Mouse (Mus musculus): Measurements from ENCODE around the gene Ppp1r13l. TPM values are rescaled to one million over a fixed set of nuclear protein-coding genes. Genes with fewer than 3 reads are reported as not detected.
A peak's percentile ranks its signal among the peaks of the same experiment; 100 is the strongest.

Gene Ppp1r13l
- polyA plus RNA-seq, 1 experiment: 5.9 TPM

DNA sequence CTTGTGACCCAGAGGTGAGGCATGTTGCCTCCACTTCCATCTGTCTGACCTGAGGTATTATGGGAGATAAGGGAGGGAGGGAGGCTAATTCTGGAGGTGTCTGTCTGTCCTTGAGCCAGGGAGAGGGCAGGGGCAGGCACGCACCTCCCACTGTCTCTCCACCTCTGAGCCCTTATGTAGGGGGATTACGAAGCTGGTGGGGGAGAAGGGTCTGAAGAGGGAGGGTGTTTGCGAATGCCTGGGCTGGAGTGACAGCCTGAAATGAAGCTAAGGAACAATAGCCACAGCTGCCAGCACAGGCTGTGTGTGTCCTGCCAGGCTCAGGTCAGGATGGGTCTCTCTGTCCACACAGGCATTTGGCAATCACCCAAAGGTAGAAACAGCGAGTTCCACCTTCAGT, 2.7 kb downstream of the Ppp1r13l start:
- 69% methylated on average over 4 of the region's 4 CpGs for WGBS
- Histone ChIP-seq H3K36me3 (ENCODE audit: control insufficient read depth, insufficient read depth, low read length) (no peaks in the 10 kb centered on the region), H3K27ac (ENCODE audit: insufficient read depth, low read depth, low read length) (no peak overlapping the region), H3K4me3 (ENCODE audit: insufficient read depth, low read depth, low read length) (no peak overlapping the region), H3K4me1 (ENCODE audit: control insufficient read depth, insufficient read depth, low read length) (no peaks in the 10 kb centered on the region; the same call in 1 of the 2 replicates), H3K27me3 (replicated peaks; ENCODE audit: control insufficient read depth, insufficient read depth, low read length) (no peaks in the 10 kb centered on the region)
- DNase-seq: no peak
- TF ChIP-seq POLR2A (IDR thresholded peaks at IDR 0.05; ENCODE audit: low read depth, low read length) (no peak), CTCF (conservative IDR thresholded peaks at IDR 0.05; ENCODE audit: insufficient read depth, insufficient read length, low read depth, low read length) (no peak)

DNA sequence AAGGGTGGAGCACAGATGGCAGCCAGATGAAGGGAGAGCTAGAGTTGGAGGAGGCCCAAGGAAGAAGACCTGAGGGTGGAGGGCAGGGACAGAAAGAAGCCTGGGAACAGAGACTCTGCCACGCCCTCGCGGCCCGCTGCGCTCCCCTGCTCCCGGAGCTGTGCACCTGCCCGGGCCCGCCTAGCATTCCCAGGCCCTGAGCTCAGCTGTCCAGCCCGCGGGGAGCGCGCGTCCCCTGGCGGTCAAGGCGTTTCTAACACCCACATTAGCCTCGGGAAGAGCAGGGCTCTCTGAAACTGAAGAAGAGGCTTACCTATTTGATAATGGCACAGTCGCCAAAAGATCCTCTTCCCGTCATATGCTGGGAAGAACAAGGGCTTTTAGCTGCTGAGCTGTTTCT, 4.3 kb downstream of the Ppp1r13l start:
- no peak for TF ChIP-seq POLR2A (IDR thresholded peaks at IDR 0.05; ENCODE audit: low read depth, low read length)
- peak; percentile 87 for TF ChIP-seq CTCF (conservative IDR thresholded peaks at IDR 0.05; ENCODE audit: insufficient read depth, insufficient read length, low read depth, low read length)
- Histone ChIP-seq H3K4me3 (ENCODE audit: insufficient read depth, low read depth, low read length) (no peak overlapping the region), H3K36me3 (ENCODE audit: control insufficient read depth, insufficient read depth, low read length) (no peaks in the 10 kb centered on the region), H3K4me1 (ENCODE audit: control insufficient read depth, insufficient read depth, low read length) (no peaks in the 10 kb centered on the region; the same call in 1 of the 2 replicates), H3K27me3 (replicated peaks; ENCODE audit: control insufficient read depth, insufficient read depth, low read length) (no peaks in the 10 kb centered on the region), H3K27ac (ENCODE audit: insufficient read depth, low read depth, low read length) (no peak overlapping the region)
- peak; percentile 88 for DNase-seq
- 2% methylated on average over 18 of the region's 18 CpGs for WGBS

DNA sequence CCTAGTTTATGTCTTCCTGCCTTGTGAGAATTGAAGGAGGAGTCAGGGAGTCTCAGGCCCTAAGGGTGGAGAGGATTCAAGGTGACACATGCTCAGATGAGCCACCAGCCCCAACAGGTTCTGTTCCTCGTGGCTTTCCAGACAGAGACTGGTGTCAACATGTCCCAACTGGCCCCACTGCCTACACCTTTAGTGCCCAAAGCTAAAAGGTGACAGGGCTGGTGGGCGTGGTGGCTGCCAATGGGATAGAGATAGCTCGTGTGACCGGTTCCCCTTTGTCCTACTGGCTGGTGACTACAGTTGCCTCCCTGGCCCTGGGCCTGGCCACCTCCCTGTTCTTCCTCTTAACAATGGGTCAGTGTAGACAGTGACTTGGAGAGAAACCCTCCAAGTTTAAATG, 5.8 kb downstream of the Ppp1r13l start:
- TF ChIP-seq CTCF (conservative IDR thresholded peaks at IDR 0.05; ENCODE audit: insufficient read depth, insufficient read length, low read depth, low read length) (no peak), POLR2A (IDR thresholded peaks at IDR 0.05; ENCODE audit: low read depth, low read length) (no peak)
- 76% methylated on average over 4 of the region's 4 CpGs for WGBS
- Histone ChIP-seq H3K4me1 (ENCODE audit: control insufficient read depth, insufficient read depth, low read length) (no peaks in the 10 kb centered on the region; the same call in 1 of the 2 replicates), H3K27me3 (replicated peaks; ENCODE audit: control insufficient read depth, insufficient read depth, low read length) (no peaks in the 10 kb centered on the region), H3K36me3 (ENCODE audit: control insufficient read depth, insufficient read depth, low read length) (no peaks in the 10 kb centered on the region), H3K27ac (ENCODE audit: insufficient read depth, low read depth, low read length) (no peak overlapping the region), H3K4me3 (ENCODE audit: insufficient read depth, low read depth, low read length) (no peak overlapping the region)
- no peak for DNase-seq

DNA sequence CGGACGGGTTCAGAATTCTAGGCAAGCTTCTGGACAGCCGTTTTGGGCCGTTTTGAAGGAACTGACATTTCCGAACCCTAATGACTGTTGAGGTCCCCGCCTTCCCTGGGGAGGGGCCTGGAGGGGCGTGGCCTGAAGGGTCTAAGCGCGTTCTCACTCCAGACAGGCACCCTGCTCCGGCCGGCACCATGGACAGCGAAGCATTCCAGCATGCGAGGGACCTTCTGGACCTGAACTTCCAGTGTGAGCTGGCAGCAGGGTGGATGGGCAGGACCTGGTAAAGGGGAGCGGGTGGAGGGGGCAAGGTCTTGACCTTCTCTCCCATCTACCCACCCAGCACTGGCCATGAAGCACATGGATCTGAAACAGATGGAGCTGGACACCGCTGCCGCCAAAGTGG, 8.8 kb downstream of the Ppp1r13l start:
- Histone ChIP-seq H3K27me3 (replicated peaks; ENCODE audit: control insufficient read depth, insufficient read depth, low read length) (no peaks in the 10 kb centered on the region), H3K36me3 (ENCODE audit: control insufficient read depth, insufficient read depth, low read length) (no peaks in the 10 kb centered on the region), H3K27ac (ENCODE audit: insufficient read depth, low read depth, low read length) (no peak overlapping the region), H3K4me1 (ENCODE audit: control insufficient read depth, insufficient read depth, low read length) (no peaks in the 10 kb centered on the region), H3K4me3 (ENCODE audit: insufficient read depth, low read depth, low read length) (no peak overlapping the region)
- TF ChIP-seq CTCF (conservative IDR thresholded peaks at IDR 0.05; ENCODE audit: insufficient read depth, insufficient read length, low read depth, low read length): no peak
- TF ChIP-seq POLR2A (IDR thresholded peaks at IDR 0.05; ENCODE audit: low read depth, low read length): no peak
- WGBS: 14% methylated on average over 16 of the region's 16 CpGs
- DNase-seq: peak; percentile 68

DNA sequence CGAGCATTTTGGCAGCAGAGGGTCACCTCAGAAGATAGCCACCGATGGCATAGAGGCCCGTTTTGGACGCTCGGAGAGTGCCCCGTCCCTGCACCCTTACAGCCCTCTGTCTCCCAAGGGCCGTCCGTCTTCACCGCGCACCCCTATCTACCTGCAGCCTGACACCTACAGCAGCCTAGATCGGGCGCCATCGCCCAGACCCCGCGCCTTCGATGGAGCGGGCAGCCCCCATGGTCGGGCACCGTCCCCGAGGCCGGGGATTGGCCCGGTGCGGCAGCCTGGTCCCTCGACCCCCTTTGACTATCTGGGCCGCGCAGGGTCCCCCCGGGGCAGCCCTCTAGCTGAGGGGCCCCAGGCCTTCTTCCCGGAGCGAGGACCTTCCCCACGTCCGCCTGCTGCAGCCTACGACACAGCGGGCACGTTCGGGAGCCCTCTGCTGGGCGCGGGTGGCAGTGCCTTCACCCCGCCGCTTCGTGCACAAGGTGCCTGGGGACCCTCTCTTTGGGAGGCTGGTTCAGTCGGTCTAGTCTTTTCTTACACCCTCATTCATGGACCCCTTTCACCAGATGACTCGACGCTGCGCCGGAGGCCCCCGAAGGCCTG, 10.4 kb downstream of the Ppp1r13l start:
- no peaks in the 10 kb centered on the region for H3K4me1 ChIP-seq (ENCODE audit: control insufficient read depth, insufficient read depth, low read length)
- H3K4me3 ChIP-seq (ENCODE audit: insufficient read depth, low read depth, low read length): no peak overlapping the region
- H3K27me3 ChIP-seq (replicated peaks; ENCODE audit: control insufficient read depth, insufficient read depth, low read length): no peaks in the 10 kb centered on the region
- peak; percentile 47 for DNase-seq
- H3K27ac ChIP-seq (ENCODE audit: insufficient read depth, low read depth, low read length): no peak overlapping the region
- 12% methylated on average over 46 of the region's 46 CpGs for WGBS
- TF ChIP-seq POLR2A (IDR thresholded peaks at IDR 0.05; ENCODE audit: low read depth, low read length) (no peak), CTCF (conservative IDR thresholded peaks at IDR 0.05; ENCODE audit: insufficient read depth, insufficient read length, low read depth, low read length) (peak; percentile 68)
- H3K36me3 ChIP-seq (ENCODE audit: control insufficient read depth, insufficient read depth, low read length): no peaks in the 10 kb centered on the region

DNA sequence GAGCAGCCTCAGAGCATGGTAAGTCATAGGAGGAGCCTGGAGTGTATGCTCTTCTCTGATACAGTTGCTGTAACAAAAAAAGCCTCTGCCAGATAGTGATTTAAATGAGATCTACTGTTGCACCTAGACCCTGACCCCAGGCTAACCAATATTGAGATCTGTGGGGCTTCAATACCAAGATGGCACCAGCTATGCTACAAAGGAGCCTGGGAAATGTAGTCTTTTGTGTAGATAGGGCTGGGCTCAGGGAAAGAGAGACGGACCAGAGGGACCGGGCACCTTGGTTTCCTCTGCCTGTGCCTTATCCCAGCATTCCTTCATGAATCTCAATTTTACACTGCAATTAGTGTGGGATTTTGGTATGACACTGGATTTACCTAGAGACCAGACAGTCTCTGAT, 13.8 kb downstream of the Ppp1r13l start:
- no peak overlapping the region for H3K27ac ChIP-seq (ENCODE audit: insufficient read depth, low read depth, low read length)
- H3K4me1 ChIP-seq (ENCODE audit: control insufficient read depth, insufficient read depth, low read length): no peaks in the 10 kb centered on the region
- WGBS: 88% methylated on average over 2 of the region's 2 CpGs
- H3K36me3 ChIP-seq (ENCODE audit: control insufficient read depth, insufficient read depth, low read length): no peaks in the 10 kb centered on the region
- no peak for DNase-seq
- no peak overlapping the region for H3K4me3 ChIP-seq (ENCODE audit: insufficient read depth, low read depth, low read length)
- no peak for TF ChIP-seq CTCF (conservative IDR thresholded peaks at IDR 0.05; ENCODE audit: insufficient read depth, insufficient read length, low read depth, low read length)
- TF ChIP-seq POLR2A (IDR thresholded peaks at IDR 0.05; ENCODE audit: low read depth, low read length): no peak
- H3K27me3 ChIP-seq (replicated peaks; ENCODE audit: control insufficient read depth, insufficient read depth, low read length): no peaks in the 10 kb centered on the region

DNA sequence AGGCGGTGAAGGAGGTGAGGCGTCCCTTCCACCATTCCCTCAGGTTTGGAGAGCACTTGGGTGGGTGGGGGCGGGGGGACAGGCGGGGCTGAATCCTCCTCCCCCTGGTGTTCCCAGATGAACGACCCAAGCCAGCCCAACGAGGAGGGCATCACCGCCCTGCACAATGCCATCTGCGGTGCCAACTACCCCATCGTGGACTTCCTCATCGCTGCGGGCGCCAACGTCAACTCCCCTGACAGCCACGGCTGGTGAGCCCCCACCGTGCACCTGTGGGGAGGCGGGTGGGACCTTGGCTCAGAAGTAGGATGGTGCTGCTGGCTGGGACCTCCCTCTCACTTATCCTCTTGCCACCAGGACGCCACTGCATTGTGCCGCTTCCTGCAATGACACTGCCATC, 15.8 kb downstream of the Ppp1r13l start:
- TF ChIP-seq CTCF (conservative IDR thresholded peaks at IDR 0.05; ENCODE audit: insufficient read depth, insufficient read length, low read depth, low read length): no peak
- no peak for TF ChIP-seq POLR2A (IDR thresholded peaks at IDR 0.05; ENCODE audit: low read depth, low read length)
- H3K4me3 ChIP-seq (ENCODE audit: insufficient read depth, low read depth, low read length): no peak overlapping the region
- WGBS: 82% methylated on average over 18 of the region's 18 CpGs

More for the DNA sequence above, 15.8 kb downstream of the Ppp1r13l start:
- DNase-seq: no peak
- H3K27ac ChIP-seq (ENCODE audit: insufficient read depth, low read depth, low read length): no peak overlapping the region
- H3K27me3 ChIP-seq (replicated peaks; ENCODE audit: control insufficient read depth, insufficient read depth, low read length): no peaks in the 10 kb centered on the region
- no peaks in the 10 kb centered on the region for H3K4me1 ChIP-seq (ENCODE audit: control insufficient read depth, insufficient read depth, low read length)
- no peaks in the 10 kb centered on the region for H3K36me3 ChIP-seq (ENCODE audit: control insufficient read depth, insufficient read depth, low read length)

Data from kidney, adult 2 months (tissue).